Mouse (Mus musculus) frontal cortex, adult (tissue): ENCODE data around the gene Slc4a1ap.
A peak's percentile ranks its signal among the peaks of the same experiment; 100 is the strongest.
"Not testable (repeated sequence)": the region's sequence is repeated elsewhere in the genome, so short reads cannot be mapped to it uniquely, and the experiment has no call there.

Source experiments
- ATAC-seq: cut with Nextera tagmentation; 2 replicates; pipeline ENCODE4 v1.9.2; 2017; ENCODE audit warnings: mild to moderate bottlenecking, moderate library complexity, mixed read lengths; ENCODE audit not compliant: low TSS enrichment

Slc4a1ap gene

DNA sequence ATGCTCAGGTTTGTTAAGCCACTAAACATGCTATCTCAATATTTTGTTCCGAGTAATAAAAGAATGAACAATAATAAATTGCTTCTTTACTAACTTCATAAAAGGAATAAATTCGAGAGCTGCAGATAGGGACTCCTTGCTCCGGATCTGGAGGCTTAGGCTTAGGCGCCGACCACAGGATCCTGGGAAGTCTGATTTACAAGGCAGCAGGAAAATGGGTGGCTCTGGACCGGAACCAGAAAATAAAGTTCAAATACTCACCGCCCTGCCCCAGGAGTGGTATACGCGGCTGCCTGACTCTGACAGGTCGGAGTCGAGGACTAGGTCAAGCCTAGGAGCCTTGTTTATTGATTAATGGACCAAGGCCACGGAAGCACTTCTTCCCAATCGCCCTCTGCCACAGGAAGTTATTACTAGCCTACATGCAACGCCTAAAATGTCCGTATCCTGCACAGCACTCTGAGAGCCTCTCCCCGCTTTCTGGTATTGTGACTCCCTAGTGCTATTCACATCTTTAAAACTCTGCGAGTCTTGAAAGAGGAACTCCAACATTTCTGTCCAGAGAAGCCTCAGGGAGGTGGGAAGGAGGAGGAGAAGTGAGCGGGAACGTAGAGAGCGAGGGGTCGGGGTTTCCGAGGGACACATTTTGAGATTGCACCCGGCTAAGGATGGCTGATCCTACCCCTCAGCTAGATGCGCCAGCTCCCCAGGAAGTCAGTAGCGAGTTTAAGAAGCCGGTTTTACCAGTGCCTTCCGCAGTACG lies at the start of gene Slc4a1ap:
Slc4a1ap (plus strand) TSS at position 642 of the 763 bp plus-strand sequence.
- ATAC-seq: peak; percentile 97

DNA sequence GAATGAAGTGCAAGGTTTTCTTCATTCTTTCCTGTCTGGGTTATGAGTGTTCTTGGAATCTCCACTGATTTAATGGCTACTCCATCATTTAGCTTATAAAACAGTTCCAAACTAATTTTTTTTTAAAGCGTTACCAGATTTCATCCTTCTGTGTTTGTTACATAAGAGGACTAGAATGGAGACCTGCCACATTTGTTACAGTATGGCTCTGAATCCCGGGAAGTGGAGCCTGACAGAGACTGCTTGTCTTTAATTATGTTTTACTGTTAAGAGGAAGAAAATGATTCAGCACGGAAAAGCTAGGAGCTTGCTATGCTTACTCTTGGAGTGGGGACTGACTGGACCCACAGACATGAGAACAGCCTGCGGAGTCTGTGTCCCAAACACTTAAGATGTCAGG lies 46.3 kb upstream of the Slc4a1ap start:
- ATAC-seq: peak; percentile 62; the same call in 1 of the 2 replicates

DNA sequence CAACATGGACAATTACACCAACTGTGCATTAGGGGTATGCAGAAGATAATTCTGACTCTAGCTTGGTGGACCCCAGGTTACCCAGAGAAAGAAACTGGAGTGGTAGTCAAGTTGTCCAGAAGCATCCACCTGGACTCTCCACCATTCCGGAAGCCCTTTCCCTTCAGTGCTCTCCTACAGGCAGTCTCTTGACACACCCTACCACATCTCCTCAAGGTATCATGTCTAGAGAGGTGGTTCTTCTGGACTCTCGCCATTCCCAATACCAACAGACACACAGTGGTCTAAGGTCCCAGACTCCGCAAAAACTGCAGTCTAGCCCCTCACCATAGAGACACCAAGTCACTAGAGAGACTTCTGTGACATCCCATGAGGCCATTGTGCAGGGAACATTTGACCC lies 41.4 kb upstream of the Slc4a1ap start, which contains the start of gene 4930548H24Rik:
4930548H24Rik (plus strand) TSS at position 301 of the 400 bp plus-strand sequence.
- ATAC-seq: no peak

DNA sequence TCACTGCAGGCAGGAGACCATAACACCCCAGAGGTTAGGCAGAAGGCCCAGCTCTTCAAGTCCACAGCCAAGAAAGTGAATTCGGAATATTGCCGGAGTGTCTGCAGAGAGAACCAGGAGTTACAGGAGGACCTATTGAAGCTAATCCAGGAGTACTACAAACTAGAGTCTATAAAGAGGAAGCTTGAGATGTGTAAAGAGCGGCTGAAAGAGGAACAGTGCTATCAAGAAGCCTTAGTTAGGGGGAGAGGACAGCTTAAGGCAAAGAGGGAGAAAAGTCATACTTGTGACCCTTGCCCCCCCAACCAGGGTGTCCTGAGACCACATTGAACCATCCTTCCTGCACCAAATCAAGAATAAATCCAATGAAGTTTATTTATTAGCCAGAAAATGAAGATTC lies 38.9 kb upstream of the Slc4a1ap start:
- no peak for ATAC-seq

DNA sequence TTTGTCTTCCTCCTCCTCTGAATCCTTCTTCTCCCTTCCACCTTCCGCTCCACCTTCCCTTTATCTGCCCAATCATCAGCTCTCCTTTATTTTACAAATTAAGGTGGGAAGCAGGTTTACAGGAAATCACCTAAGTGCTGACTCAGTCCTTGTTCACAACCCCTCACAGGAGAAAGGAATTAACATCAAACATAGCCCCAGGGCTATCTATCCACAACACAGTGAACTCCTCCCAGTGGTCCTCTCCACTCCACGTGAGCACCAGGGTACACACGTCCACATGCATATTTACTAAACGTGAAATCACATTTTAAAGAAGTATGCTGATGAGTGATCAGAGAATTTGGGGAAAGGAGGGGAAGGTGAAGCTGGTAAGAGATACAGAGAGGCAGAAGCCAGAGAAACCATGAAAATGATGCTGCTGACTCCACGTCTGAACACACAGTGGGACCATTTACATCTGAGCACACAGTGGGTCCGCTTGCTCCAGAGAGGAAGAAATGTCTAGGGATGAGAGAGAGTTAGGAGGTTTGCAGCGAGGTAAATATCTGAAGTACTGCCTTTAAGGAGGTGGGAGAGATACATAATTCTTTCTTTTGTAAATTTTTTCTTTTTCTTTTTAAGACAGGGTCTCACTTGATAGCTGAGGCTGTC lies 37.6 kb upstream of the Slc4a1ap start:
- ATAC-seq: no peak

DNA sequence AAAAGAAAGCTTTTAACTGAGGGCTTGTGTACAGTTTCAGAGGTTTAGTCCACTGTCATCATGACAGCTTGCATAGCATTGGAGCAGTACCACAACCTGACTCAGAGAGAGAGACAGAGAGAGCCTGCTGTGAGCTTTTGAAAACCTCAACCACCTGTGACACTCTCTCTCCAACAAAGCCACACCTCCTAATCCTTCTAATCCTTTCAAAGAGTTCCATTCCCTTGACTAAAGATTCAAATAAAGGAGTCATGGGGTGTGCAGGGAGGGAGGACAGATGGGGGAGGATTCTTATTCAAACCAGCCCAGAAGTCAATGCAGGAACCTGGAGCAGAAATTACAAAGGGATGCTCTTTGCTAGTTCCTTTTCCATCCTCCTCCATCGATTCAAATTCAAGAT lies 34.8 kb upstream of the Slc4a1ap start:
- ATAC-seq: no peak

DNA sequence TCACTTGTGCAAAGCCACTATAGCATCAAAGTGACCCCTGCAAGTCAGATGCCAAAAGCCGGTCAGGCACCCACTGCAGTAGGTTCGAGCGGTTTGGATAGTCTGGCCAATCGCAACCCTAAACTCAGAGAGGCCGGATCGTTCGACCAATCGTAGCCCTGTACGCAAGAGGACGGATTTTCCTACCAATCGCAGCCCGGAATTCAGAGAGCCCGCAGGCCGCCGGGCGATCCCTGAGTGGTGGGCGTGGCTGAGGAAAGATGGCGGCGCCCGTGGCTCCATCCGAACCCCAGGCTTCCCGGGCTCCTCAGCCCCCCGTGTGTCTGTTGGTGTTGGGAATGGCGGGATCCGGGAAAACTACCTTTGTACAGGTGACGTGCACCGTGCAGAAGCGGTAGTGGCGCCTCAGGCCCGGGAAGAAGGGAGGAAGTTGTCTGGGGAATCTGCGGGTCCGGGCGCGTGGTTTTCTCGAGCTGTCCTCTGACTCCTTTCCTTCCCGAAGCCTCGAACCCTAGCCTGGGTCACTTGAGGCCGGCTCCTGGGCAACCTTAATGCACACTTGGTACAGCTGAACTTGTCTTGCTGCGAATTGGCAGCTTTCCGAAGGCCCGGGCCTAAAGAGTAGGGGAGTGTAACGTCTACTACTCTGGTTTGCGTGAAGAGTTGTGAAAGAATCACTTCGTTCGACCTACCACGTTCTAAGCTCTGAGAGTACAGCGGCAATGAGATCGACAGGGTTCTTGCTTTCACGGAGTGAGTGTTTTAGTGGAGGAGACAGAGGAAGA lies 32.1 kb upstream of the Slc4a1ap start, which contains the start of gene Gpn1:
Gpn1 (plus strand) TSS at position 229 of the 785 bp plus-strand sequence.
- peak; percentile 100 for ATAC-seq

DNA sequence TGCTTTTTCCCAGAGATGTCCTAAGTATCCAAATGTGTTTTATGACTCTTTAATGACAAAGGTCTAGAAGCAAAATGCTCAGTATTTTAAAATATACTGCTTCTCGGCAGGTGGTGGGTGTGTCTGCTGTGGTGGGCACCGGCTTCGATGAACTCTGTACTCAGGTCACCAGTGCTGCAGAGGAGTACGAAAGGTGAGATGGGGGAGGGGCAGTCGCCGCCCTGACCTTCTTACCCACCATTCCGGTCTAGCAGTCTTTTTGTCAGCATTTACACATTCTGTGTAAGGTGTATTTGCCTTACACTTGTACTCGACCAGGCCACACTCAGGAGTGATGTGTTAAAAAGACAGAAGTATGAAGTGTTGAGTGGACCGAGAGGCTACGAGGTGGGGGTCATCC lies 22.0 kb upstream of the Slc4a1ap start:
- no peak for ATAC-seq

DNA sequence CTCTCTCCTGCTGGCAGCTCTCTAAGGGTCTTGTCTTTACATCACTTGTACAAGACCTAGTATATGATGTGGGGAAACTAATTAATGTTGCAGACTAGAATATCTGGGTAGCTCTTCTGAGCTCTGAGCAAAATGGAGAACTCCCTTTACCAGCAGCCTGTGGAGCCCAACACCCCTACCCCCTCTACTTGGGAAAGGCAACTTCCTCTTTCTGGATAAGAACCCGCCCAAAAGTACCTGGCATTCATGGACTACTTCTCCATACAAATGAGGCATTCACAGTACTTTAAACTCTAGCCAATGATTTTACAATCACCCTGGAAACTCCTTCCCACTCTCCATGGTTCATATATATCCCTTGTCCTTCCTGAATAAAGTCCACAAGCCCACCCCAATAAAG lies 14.3 kb upstream of the Slc4a1ap start:
- ATAC-seq: no peak

DNA sequence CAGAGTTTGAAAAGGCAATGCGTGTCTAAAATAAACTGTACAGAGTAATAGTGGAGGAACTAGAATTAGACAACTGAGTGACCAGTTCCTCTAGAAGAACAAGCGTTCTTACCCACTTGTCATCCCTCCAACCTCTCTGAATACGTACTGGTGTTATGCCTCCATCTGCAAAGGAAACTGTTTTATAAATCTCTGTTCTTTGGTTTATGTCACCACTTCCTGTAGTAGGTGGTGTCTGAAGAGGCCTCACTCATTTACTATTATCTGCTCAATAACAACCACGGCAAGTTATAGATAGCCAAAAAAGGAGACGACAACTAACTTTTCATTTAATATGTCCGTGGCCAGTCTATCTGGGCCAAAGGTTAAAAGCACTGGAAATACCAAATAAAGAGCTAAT lies 6.2 kb upstream of the Slc4a1ap start:
- no peak for ATAC-seq

DNA sequence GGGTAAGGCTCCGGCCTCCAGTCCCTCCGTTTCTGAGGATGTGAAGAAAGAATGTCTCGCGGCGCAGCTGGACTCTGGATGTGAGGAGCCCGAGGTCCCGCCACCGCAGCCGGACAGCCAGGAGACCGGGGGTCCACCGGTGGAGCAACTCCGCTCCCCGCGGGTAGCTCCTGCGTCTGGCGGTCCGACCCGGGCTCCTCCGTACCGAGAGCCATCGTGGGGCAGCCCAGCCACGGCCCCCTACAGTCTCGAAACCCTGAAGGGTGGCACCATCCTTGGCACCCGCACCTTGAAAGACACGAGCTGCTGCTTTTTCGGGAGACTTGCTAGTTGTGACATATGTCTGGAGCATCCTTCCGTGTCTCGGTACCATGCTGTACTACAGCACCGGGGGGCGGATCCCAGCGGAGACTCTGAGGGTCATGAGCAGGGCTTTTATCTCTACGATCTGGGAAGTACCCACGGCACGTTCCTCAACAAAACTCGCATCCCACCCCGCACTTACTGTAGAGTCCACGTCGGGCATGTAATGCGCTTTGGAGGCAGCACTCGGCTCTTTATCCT lies 404 bp downstream of the Slc4a1ap start:
- no peak for ATAC-seq

DNA sequence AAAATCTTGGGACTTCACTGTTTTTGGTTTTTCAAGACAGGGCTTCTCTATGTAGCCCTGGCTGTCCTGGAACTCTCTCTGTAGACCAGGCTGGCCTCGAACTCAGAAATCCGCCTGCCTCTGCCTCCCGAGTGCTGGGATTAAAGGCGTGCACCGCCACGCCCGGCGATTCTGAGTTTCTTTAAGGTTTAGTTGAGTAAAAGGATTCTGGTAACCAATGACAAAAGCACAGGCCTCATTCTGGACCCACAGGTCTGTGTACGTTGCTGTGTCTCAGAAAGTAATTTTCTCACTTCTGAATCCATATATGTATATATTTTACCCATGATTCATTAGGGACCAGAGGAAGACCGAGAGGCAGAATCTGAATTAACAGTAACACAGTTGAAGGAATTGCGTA lies 912 bp downstream of the Slc4a1ap start, which contains the start of gene Supt7l:
Supt7l (minus strand) TSS at position 101 of the 400 bp plus-strand sequence.
- ATAC-seq: not testable (repeated sequence)

DNA sequence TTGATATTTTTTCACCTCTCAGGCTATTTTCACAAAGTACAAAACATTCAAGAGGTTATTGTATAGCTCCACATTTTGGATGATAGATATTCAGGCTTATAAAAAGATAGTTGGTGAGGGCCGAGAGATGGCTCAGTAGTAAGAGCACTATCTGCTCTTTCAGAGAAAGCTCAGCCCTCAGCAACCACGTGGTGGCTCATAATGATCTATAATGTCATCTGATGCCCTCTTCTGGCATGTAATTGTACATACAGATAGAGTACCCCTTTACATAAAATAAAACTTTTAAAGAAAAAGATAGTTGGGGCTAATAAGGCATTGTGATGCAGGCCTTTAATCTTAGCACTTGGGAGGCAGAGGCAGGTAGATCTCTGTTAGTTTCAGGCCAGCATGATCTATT lies 1.8 kb downstream of the Slc4a1ap start:
- ATAC-seq: no peak

DNA sequence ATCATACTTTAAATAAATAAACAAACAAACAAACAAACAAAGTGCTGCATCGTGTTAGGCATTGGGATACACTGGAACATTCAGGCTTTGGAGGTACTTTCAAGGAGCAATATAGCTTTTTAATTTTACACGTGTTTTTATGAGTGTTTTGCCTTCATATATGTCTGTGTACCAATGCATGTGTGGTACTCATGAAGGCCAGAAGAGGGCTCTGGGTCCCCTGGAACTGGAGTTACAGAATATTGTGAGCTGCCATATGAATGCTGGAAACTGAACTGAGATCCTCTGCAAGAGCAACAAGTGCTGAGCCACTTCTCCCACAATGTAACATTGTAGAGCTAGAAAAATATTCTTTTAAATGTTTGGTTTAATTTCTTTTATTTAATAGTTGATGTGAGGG lies 8.4 kb downstream of the Slc4a1ap start:
- ATAC-seq: no peak

DNA sequence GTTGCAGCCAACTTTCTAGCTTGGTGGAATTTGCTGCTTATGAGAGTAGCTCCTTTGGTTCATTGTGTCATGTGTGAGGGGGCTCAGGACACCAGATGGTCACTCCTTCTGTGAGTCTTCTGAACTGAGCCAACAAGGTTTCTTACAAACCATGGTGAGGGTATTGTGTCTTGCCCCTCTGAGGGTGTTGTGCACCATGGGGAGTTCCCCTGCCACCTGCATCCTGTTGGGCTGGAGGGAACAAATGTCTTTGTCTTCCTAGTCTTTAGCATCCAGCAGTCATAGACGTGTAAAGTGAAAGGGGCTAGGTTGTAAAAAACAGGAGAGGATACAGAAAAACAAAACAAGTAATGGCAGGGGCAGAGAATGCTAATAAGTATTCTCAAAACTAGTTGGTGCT lies 32.6 kb downstream of the Slc4a1ap start:
- ATAC-seq: no peak

DNA sequence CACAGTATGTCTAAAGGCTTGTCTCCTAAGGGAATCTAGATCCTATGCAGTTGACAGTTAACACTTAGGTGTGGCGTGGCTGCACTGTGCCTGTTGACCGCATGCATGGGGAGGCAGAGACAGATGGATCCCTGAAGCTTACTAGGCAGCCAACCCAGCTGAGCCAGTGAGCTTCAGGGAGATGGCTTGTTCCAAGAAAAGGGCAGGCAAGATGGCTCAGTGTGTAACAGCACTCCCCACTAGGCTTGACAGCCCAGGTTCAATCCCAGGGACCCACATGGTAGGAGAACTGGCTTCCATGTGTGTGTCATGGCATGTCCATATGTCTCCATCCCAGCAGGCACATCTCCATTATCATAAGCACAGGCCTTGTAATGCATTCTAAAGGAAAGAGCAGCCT lies 33.6 kb downstream of the Slc4a1ap start:
- ATAC-seq: no peak

DNA sequence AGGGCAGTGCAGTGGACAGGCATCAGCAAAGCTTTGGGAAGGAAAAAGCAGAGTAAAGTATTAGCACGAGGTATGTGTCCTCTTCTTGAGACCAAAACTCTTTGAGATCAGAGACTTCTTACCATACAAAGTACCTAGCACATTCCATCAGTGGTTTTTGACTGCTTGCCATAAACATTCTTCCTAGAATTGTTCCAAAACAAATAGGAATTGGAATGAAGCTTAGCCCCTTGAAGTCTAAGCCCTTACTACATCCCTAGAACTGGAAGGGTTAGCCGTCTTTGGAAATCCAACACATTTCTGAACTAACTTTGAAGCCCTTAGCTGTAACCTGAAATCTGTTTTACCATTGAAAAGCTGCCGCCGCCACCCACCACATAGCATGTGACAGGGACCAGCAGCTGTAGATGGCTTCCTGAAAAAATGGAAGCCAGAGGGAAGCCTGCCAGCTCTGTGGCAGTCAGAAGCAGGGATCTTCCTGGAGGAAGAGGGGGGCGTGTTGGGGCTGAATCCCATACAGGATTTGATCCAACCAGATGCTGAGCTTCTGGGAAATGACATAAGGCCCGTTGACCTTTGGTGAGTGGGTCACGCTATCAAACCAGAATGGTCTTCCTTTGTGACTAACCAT lies 35.4 kb downstream of the Slc4a1ap start:
- peak; percentile 66 for ATAC-seq

DNA sequence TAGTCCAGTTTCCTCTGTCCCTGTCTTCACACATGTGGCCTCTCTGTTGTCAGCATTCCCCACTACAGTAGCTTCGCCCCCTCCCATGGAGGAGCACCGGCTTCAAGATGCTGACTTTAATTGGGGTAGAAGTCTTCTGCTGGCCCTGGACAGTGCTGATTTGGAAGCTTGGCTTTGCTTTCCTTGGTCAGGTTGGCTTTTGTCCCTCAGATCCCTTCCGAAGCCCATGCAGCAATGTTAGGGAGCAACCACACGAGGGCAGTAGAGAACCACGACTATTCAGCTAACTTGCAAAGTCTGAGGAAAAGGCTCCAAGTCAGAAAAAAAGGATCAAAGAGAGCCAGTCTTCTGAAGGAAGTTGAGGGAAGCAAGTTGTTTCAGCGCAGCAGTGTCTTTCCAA lies 36.7 kb downstream of the Slc4a1ap start:
- peak; percentile 53 for ATAC-seq

DNA sequence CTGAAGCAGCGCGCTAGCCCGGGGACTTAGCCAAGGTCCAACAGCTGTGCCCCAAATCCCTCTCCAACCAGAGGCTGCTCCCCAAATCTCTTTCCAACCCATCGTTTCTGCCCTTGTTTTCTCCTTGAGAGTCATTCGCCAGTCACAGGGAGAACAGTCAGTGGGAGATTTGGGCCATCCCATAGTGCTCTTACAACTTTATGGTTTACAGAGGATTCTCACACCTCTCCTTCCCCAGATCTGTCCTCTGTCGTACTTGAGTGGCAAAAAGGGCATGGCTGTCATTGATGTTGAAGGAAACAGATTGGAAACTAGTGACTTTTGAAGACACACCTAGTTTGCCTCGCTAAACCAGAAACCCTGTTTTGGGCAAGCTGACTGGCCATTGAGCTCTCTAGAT lies 37.1 kb downstream of the Slc4a1ap start:
- ATAC-seq: no peak

DNA sequence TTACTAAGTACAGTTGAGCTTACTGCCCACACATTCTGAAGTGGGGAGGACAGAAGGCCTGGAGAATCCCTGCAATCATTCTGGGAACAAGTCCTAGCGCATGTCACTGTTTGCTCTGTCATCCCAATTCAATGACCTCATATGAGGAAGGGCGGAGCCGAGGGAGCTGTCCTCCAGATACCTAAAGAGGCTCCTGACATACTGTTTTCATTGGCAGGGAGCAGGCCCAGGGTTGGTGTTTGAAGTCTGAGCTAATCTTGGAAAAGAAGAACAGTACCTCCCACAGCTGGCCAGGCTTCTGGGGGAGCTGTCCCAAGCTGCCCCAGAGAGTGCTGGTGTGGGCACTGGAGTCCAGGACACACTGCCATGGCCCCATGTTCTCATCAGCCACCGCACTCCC lies 38.2 kb downstream of the Slc4a1ap start:
- ATAC-seq: peak; percentile 56

DNA sequence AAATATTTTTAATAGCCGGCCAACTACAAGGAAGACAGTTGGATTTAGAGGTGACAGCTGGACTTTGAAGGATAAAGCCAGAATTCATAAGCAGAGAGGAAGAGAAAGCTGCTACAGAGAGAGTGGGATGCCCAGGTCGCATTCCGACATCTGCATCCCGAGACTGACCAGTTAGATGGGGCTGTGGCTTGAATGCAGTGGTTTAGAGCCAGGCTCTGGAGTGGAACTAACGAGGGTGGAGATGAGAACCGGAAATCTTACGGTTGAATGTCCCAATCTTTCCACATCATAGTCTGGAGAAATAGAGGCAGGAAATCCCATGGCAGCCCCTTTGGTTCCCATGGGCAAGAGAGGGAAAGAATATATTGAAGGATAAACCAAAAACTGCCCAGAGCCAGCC lies 39.2 kb downstream of the Slc4a1ap start:
- ATAC-seq: no peak

DNA sequence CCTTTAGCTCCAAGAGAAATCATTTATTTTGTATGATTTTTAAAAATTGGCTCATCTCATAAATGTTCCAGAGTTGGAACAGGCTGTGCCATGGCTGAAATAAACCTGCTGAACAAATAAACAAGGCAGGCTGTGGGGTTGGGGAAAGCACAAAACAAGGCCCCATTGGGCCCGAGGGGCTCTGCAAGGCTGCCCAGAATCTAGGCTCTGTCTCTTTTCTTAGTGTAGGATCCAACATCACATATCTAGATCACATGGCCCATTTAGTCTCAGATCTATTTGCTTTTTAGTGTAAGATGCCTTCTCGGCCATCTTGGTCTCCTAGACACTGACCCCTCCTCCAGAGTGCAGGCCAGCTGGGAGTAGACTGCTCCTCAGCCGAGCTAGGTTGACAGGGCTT lies 39.7 kb downstream of the Slc4a1ap start:
- no peak for ATAC-seq
